Comparison of ENCODE assay signal across 22 mouse cellular contexts in genomic region chr5:143608175-143608574, GRCm38 (mm10). TPM values are rescaled to one million over a fixed set of nuclear protein-coding genes. Genes with fewer than 3 reads are reported as not detected.
DNase-seq lines count a peak whose midpoint lies in the region; ATAC-seq lines count a peak whose summit lies in the region.
"Had no signal": no experiment of that assay in that cellular context is flagged by ENCODE, and none has a peak within 500 bp of the region (broad histone marks: within the 10 kb centered on the region; RNA-seq: fewer than 3 reads in every experiment).

No protein-coding gene starts in this region.

- H3K27ac ChIP-seq in forebrain, embryonic 16.5 days (ENCODE audit: low read length): peak overlapping the region; percentile 54; the same call in 1 of the 2 replicates
- no peak overlapping the region for H3K27ac ChIP-seq in forebrain, embryonic 12.5 days
- H3K27ac ChIP-seq: forebrain, embryonic 13.5 days; hindbrain, embryonic 12.5 days; midbrain, embryonic 12.5 days; neural tube, embryonic 12.5 days had no signal

- H3K4me2 ChIP-seq in forebrain, embryonic 16.5 days (ENCODE audit: low read length): no peak overlapping the region
- H3K4me2 ChIP-seq in forebrain, embryonic 12.5 days: no peak overlapping the region
- H3K4me2 ChIP-seq: forebrain, embryonic 13.5 days; heart, embryonic 11.5 days; hindbrain, embryonic 12.5 days; midbrain, embryonic 12.5 days; neural tube, embryonic 12.5 days had no signal

- H3K4me3 ChIP-seq in forebrain, embryonic 16.5 days (replicated peaks; ENCODE audit: low read length): no peak overlapping the region
- no peak overlapping the region for H3K4me3 ChIP-seq in forebrain, embryonic 12.5 days (replicated peaks)
- H3K4me3 ChIP-seq: forebrain, embryonic 13.5 days; hindbrain, embryonic 12.5 days; midbrain, embryonic 12.5 days; neural tube, embryonic 12.5 days had no signal

- H3K27me3 ChIP-seq in forebrain, embryonic 16.5 days (replicated peaks; ENCODE audit: control insufficient read depth, insufficient read depth, low read length): no peaks in the 10 kb centered on the region
- no peaks in the 10 kb centered on the region for H3K27me3 ChIP-seq in forebrain, embryonic 12.5 days
- H3K27me3 ChIP-seq: forebrain, embryonic 13.5 days; hindbrain, embryonic 12.5 days; midbrain, embryonic 12.5 days; neural tube, embryonic 12.5 days had no signal

- H3K36me3 ChIP-seq in forebrain, embryonic 16.5 days (ENCODE audit: control insufficient read depth, insufficient read depth): no peaks in the 10 kb centered on the region
- H3K36me3 ChIP-seq in forebrain, embryonic 12.5 days (replicated peaks): no peaks in the 10 kb centered on the region
- H3K36me3 ChIP-seq: hindbrain, embryonic 12.5 days; midbrain, embryonic 12.5 days; neural tube, embryonic 12.5 days had no signal

- no peaks in the 10 kb centered on the region; the same call in 1 of the 2 replicates for H3K4me1 ChIP-seq in forebrain, embryonic 16.5 days (replicated peaks; ENCODE audit: control insufficient read depth, insufficient read depth, low read length)
- H3K4me1 ChIP-seq in forebrain, embryonic 12.5 days: no peaks in the 10 kb centered on the region
- H3K4me1 ChIP-seq: forebrain, embryonic 13.5 days; hindbrain, embryonic 12.5 days; midbrain, embryonic 12.5 days; neural tube, embryonic 12.5 days had no signal

- H3K9ac ChIP-seq in forebrain, embryonic 16.5 days (replicated peaks; ENCODE audit: low read depth, low read length): no peak overlapping the region
- no peak overlapping the region for H3K9ac ChIP-seq in forebrain, embryonic 12.5 days
- H3K9ac ChIP-seq: forebrain, embryonic 13.5 days; hindbrain, embryonic 12.5 days; midbrain, embryonic 12.5 days; neural tube, embryonic 12.5 days had no signal

- peak; percentile 50; the same call in 1 of the 2 replicates for ATAC-seq in forebrain, embryonic 16.5 days
- no peak for ATAC-seq in forebrain, embryonic 12.5 days (ENCODE audit: low FRiP score)
- ATAC-seq: forebrain, embryonic 13.5 days; lung, postnatal 0 days had no signal

- DNase-seq in right cerebral cortex, adult 2 months (ENCODE audit: low spot score in 2 of 2): peak; percentile 33 to 54
- DNase-seq in right cerebral cortex, adult 18-20 months: no peak
- peak; percentile 81 to 88 for DNase-seq in right cerebral cortex, postnatal 10 days (ENCODE audit: low spot score in 2 of 2)
- no peak for DNase-seq in embryo, embryonic 10.5 days (ENCODE audit: low spot score)
- DNase-seq in adrenal gland, postnatal 25 days: no peak
- no peak for DNase-seq in spleen, postnatal 14 days (ENCODE audit: low spot score in 2 of 2)
- DNase-seq: adrenal gland, adult 8-10 months; cerebellum, adult 11-12 months; cerebellum, postnatal 36 days; heart, postnatal 10 days; kidney, adult 8-10 months; kidney, postnatal 25 days; liver; thymus, postnatal 14 days had no signal

- WGBS in forebrain, embryonic 16.5 days: 75% methylated on average over 10 of the region's 10 CpGs
- 95% methylated on average over 10 of the region's 10 CpGs for WGBS in forebrain, embryonic 12.5 days

- no peaks in the 10 kb centered on the region for H3K9me3 ChIP-seq in forebrain, embryonic 16.5 days (ENCODE audit: control insufficient read depth, low read length)
- H3K9me3 ChIP-seq in forebrain, embryonic 12.5 days: no peaks in the 10 kb centered on the region
- H3K9me3 ChIP-seq: forebrain, embryonic 13.5 days; hindbrain, embryonic 12.5 days; midbrain, embryonic 12.5 days; neural tube, embryonic 12.5 days had no signal

RNA-seq across cellular contexts. Expression of gene Cyth3, which starts 14.1 kb away (rescaled TPM):
- 48.8 and 51.9 TPM in 2 replicates for polyA plus RNA-seq in forebrain, embryonic 16.5 days (2015; fragmentation: Nextera tagmentation; extraction: Ambion mirVana)
- polyA plus RNA-seq in forebrain, embryonic 12.5 days (2016; fragmentation: Nextera tagmentation; extraction: Ambion mirVana): 25.7 and 27.8 TPM in 2 replicates
- 156 and 193 TPM in 2 replicates for total RNA-seq in adrenal gland, postnatal 25 days (2021)

Comparison
In these comparisons a context has a peak if more than half of its experiments do, and no peak if none do; other contexts are left out.
1. DNase-seq: peak in right cerebral cortex, adult 2 months (2 of 2) and right cerebral cortex, postnatal 10 days (2 of 2); none in right cerebral cortex, adult 18-20 months (single experiment), embryo, embryonic 10.5 days (single experiment), adrenal gland, postnatal 25 days (single experiment) and spleen, postnatal 14 days (0 of 2).